Mouse (Mus musculus): ENCODE measurements at regions not wholly inside any gene's neighbourhood (a gene's known extent, or its start where the extent isn't known, plus 50 kb on each side); places are given as distances from the start of the nearest gene placed in this dataset.
"Not testable (repeated sequence)": the region's sequence is repeated elsewhere in the genome, so short reads cannot be mapped to it uniquely, and the experiment has no call there.

DNA sequence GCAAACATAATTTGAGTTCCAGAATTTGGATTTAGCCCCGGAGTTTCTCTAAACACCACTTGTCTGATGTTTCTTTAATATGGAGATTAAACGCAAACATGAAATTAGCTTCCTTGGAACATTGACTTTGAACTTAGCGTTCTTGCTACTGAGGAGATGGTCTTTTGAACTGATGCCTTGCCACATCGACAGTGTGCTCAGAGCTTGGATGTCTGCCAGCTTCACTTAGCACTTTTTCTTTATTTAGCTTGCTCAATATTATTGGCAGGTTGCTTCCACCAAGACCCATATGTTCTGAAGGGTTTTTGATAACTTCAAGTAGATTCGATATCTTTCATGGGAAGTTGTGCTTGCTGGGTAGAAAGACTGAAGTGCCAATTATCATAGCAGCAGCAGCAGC, 143.5 kb downstream of the Mterf1b start:
- H3K9me3 ChIP-seq (ENCODE audit: control insufficient read depth, low read length) = no peaks in the 10 kb centered on the region
- no peaks in the 10 kb centered on the region for H3K36me3 ChIP-seq (ENCODE audit: control insufficient read depth, insufficient read depth, low read length)
- H3K27ac ChIP-seq (ENCODE audit: low read depth, low read length) = no peak overlapping the region
- no peak overlapping the region for H3K4me2 ChIP-seq (ENCODE audit: low read length)
- H3K9ac ChIP-seq (ENCODE audit: low read depth, low read length) = no peak overlapping the region
- ATAC-seq = no peak
- 61% methylated on average over 5 of the region's 5 CpGs for WGBS
- H3K4me1 ChIP-seq (ENCODE audit: control insufficient read depth, insufficient read depth, low read depth, low read length) = no peaks in the 10 kb centered on the region
- no peak overlapping the region for H3K4me3 ChIP-seq (ENCODE audit: low read length)
- H3K27me3 ChIP-seq (replicated peaks; ENCODE audit: control insufficient read depth, insufficient read depth, low read length) = no peaks in the 10 kb centered on the region

DNA sequence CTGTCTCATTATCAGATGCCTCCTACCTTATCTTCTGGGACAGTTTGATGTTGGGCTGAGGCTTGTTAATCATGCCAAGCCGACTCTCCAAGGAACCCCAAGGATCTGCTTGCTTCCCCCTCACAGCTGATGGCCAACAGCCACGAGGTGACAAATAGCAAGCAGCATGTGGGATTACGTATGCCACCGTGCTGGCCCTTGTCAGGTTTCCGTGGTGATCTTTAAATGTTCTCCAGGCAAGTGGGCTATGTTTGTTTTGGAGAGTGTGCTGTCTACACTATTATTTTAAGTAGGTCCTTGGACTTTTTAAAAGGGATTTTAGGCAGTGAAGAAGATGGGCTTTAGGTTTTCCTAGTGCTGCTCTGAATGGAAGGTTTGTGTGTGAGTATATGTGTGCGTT, 149.8 kb downstream of the Mterf1b start:
- Histone ChIP-seq H3K36me3 (ENCODE audit: control insufficient read depth, insufficient read depth, low read length) (no peaks in the 10 kb centered on the region), H3K27ac (ENCODE audit: low read depth, low read length) (no peak overlapping the region), H3K9ac (ENCODE audit: low read depth, low read length) (no peak overlapping the region), H3K4me1 (ENCODE audit: control insufficient read depth, insufficient read depth, low read depth, low read length) (no peaks in the 10 kb centered on the region), H3K9me3 (ENCODE audit: control insufficient read depth, low read length) (no peaks in the 10 kb centered on the region), H3K27me3 (replicated peaks; ENCODE audit: control insufficient read depth, insufficient read depth, low read length) (no peaks in the 10 kb centered on the region), H3K4me3 (ENCODE audit: low read length) (no peak overlapping the region), H3K4me2 (ENCODE audit: low read length) (no peak overlapping the region)
- 28% methylated on average over 6 of the region's 6 CpGs for WGBS
- no peak for ATAC-seq

DNA sequence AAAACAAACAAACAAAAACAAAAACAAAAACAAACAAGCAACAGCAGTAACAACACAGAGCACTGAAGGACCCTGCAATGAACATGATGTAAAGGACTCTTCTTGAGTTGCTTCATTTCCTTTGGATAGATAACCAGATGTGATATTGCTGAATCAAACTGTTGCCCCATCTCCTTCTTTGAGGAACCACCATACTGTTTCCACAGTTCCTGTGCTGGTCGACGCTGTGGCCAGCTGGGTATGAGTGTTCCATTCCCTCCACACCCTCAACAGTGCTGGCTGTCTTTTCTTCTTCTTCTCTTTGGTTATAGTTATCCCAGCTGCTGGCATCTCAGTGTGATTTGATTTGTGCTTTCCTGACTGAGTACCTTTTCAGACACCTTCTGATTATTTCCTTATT, 152.3 kb downstream of the Mterf1b start:
- H3K4me1 ChIP-seq (ENCODE audit: control insufficient read depth, insufficient read depth, low read depth, low read length) = no peaks in the 10 kb centered on the region
- 88% methylated on average over 2 of the region's 2 CpGs for WGBS
- no peaks in the 10 kb centered on the region for H3K27me3 ChIP-seq (replicated peaks; ENCODE audit: control insufficient read depth, insufficient read depth, low read length)
- no peaks in the 10 kb centered on the region for H3K9me3 ChIP-seq (ENCODE audit: control insufficient read depth, low read length)
- no peak overlapping the region for H3K4me3 ChIP-seq (ENCODE audit: low read length)
- no peak overlapping the region for H3K27ac ChIP-seq (ENCODE audit: low read depth, low read length)
- no peak overlapping the region for H3K9ac ChIP-seq (ENCODE audit: low read depth, low read length)
- H3K36me3 ChIP-seq (ENCODE audit: control insufficient read depth, insufficient read depth, low read length) = no peaks in the 10 kb centered on the region
- no peak overlapping the region for H3K4me2 ChIP-seq (ENCODE audit: low read length)
- no peak for ATAC-seq

DNA sequence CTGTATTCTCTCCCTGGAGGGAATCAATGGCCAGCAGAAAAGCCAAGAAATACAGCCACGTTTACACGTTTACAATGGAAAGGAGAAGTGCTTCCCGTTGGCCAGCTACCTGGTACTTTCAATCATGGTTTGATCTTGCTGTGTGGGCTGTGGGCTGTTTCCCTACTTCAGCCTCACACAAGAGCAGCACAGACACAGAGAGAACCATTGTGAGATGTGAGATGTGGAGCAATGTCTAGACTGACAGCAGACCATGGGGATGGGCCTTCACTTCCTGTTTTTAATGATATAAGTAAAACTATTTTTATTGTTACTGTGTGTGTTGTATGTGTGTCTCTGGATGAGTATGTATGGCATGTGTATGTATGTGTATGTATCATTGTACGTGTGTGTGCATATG, 156.2 kb downstream of the Mterf1b start:
- WGBS = 82% methylated on average over 4 of the region's 4 CpGs
- no peak for ATAC-seq
- H3K4me3 ChIP-seq (ENCODE audit: low read length) = no peak overlapping the region

DNA sequence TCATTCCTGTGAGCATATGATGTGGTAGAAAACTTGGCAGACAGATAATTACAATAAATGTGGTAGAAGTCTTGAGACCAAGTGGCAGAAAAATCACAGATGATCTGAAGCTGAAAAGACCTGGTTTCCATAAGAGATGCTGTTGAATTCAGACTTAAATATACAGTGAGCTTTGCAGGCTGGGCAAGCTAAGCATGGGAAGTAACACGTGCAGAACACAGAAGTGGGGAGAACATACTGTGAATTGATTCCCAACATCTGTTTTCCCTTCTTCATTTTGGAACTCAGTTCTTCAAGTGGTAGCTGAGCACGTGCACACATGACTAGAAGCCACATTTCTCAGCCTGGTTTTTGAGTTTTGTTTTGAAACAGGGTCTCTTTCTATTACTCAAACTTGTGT, 157.8 kb downstream of the Mterf1b start:
- Histone ChIP-seq H3K9me3 (ENCODE audit: control insufficient read depth, low read length) (no peaks in the 10 kb centered on the region), H3K27ac (ENCODE audit: low read depth, low read length) (no peak overlapping the region), H3K4me3 (ENCODE audit: low read length) (no peak overlapping the region), H3K4me2 (ENCODE audit: low read length) (no peak overlapping the region), H3K4me1 (ENCODE audit: control insufficient read depth, insufficient read depth, low read depth, low read length) (no peaks in the 10 kb centered on the region), H3K27me3 (replicated peaks; ENCODE audit: control insufficient read depth, insufficient read depth, low read length) (no peaks in the 10 kb centered on the region), H3K36me3 (ENCODE audit: control insufficient read depth, insufficient read depth, low read length) (no peaks in the 10 kb centered on the region), H3K9ac (ENCODE audit: low read depth, low read length) (no peak overlapping the region)
- no peak for ATAC-seq
- WGBS = 68% methylated on average over 2 of the region's 2 CpGs

More for the DNA sequence above, 156.2 kb downstream of the Mterf1b start:
- H3K36me3 ChIP-seq (ENCODE audit: control insufficient read depth, insufficient read depth, low read length) = no peaks in the 10 kb centered on the region
- H3K9ac ChIP-seq (ENCODE audit: low read depth, low read length) = no peak overlapping the region
- H3K27ac ChIP-seq (ENCODE audit: low read depth, low read length) = no peak overlapping the region
- H3K9me3 ChIP-seq (ENCODE audit: control insufficient read depth, low read length) = no peaks in the 10 kb centered on the region
- H3K4me2 ChIP-seq (ENCODE audit: low read length) = no peak overlapping the region
- no peaks in the 10 kb centered on the region for H3K27me3 ChIP-seq (replicated peaks; ENCODE audit: control insufficient read depth, insufficient read depth, low read length)
- H3K4me1 ChIP-seq (ENCODE audit: control insufficient read depth, insufficient read depth, low read depth, low read length) = no peaks in the 10 kb centered on the region

DNA sequence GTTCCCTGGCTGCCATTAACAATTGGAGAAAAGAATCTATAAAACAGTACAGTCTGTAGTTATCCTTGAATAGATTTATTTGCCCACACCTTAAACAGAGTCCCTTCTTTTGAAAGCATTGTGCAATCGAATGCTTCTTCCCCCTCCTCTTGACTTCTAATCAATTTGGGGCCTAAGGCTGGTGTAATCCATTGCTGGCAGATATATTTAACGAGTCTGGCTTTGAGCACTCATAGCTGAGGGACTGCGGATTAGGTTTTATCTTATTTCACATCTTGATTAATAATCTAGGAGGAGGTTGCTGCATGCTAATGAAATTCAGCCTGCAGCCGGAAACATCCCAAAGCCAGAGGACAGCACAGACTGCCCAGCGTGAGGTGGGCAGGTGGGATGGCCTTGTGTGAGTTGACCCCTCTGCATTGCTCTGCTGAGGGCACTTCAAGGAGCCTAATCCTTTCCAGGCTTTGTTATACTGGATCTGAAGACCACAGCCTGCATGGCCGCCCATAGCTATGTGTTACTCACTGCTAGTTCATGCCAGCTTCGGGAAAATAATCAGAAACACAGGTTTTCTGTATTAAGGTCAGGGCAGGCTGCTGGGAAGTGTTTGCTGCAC, 163.6 kb downstream of the Mterf1b start:
- Histone ChIP-seq H3K4me2 (ENCODE audit: low read length) (no peak overlapping the region), H3K4me3 (ENCODE audit: low read length) (no peak overlapping the region), H3K27ac (ENCODE audit: low read depth, low read length) (no peak overlapping the region), H3K9me3 (ENCODE audit: control insufficient read depth, low read length) (no peaks in the 10 kb centered on the region), H3K4me1 (ENCODE audit: control insufficient read depth, insufficient read depth, low read depth, low read length) (no peaks in the 10 kb centered on the region), H3K36me3 (ENCODE audit: control insufficient read depth, insufficient read depth, low read length) (no peaks in the 10 kb centered on the region), H3K27me3 (replicated peaks; ENCODE audit: control insufficient read depth, insufficient read depth, low read length) (no peaks in the 10 kb centered on the region), H3K9ac (ENCODE audit: low read depth, low read length) (no peak overlapping the region)
- 48% methylated on average over 7 of the region's 7 CpGs for WGBS
- 0 out of 2 replicates have a peak, but pooled peaks have one; percentile 34 for ATAC-seq

DNA sequence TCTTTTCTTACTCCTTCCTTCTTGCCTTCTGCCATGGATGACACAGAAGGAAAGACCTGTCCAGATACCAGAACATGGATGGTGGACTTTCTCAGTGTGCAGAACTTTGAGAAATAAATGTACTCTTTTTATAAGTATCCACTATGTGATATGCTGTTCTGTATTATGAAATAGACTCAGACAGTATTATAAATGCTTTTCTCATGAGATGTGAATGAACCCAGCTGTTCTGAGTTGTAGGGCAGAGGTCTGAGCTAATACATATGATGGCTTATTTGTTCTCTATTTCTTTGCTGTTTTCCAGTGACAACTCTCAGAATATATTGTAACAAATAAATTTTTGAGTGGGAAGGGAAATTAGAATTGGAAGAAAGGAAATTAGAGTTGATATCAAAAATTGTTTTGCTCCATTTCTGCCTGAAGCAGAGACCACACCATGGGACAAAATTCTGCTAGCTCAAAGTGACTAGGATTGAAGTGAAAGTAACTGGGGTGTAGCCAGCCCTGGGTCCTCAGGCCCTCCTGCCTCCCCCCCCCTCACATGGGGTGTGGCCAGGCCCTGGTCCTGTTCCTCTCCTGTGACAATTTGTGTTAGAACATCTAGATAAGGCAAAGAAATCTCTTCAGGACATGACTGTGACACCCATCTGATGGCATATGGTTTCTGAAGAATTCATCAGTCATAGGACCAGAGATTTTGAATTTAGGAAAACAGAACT, 164.5 kb downstream of the Mterf1b start:
- H3K4me3 ChIP-seq (ENCODE audit: low read length); H3K9ac ChIP-seq (ENCODE audit: low read depth, low read length); H3K36me3 ChIP-seq (ENCODE audit: control insufficient read depth, insufficient read depth, low read length); H3K27me3 ChIP-seq (replicated peaks; ENCODE audit: control insufficient read depth, insufficient read depth, low read length); H3K4me1 ChIP-seq (ENCODE audit: control insufficient read depth, insufficient read depth, low read depth, low read length); H3K4me2 ChIP-seq (ENCODE audit: low read length); H3K9me3 ChIP-seq (ENCODE audit: control insufficient read depth, low read length); ATAC-seq; H3K27ac ChIP-seq (ENCODE audit: low read depth, low read length): not testable (repeated sequence)

DNA sequence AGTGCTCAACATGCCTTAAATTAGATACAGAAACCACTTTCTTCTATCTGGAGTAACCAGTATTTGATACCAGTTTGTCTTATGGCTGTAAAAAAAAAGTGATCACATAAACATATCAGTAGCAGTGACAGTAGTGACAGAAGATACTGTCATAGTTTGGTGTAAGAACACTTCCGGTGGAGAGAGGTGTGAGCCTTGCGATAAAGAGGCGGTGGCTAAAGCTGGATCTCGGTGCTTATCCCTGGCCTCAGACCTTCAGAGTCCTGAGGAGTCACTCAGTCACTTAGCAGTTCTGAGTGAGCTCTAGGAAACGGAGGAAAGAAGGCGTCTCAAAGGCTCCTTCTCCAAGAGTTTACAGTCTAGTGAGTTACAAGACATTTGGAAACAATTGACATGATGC, 169.4 kb downstream of the Mterf1b start:
- not testable (repeated sequence) for H3K4me3 ChIP-seq (ENCODE audit: low read length); H3K9ac ChIP-seq (ENCODE audit: low read depth, low read length); ATAC-seq; H3K9me3 ChIP-seq (ENCODE audit: control insufficient read depth, low read length); H3K27me3 ChIP-seq (replicated peaks; ENCODE audit: control insufficient read depth, insufficient read depth, low read length); H3K4me1 ChIP-seq (ENCODE audit: control insufficient read depth, insufficient read depth, low read depth, low read length); H3K27ac ChIP-seq (ENCODE audit: low read depth, low read length); H3K4me2 ChIP-seq (ENCODE audit: low read length); H3K36me3 ChIP-seq (ENCODE audit: control insufficient read depth, insufficient read depth, low read length)
- WGBS = 95% methylated on average over 6 of the region's 6 CpGs

DNA sequence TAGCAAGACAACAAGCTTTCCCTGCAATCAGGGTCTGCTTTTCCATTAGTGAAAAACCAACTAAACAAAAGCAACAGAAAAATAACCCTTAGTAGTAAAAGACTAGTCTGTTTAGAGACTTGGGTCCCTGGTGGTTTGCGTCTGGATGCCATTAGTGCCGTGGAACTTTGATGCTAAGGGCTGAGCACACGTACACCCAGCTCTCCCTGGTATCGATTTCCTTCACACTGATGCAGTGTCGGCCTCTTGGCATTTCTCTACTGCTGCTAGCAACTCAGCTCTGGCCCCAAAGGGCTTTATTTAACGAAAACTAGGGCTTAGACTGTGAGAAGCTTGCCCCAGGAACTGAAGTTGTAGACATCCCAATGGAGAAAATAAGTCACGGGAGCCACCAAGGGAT, 192.6 kb downstream of the Mterf1b start:
- not testable (repeated sequence) for H3K27ac ChIP-seq (ENCODE audit: low read depth, low read length); H3K4me1 ChIP-seq (ENCODE audit: control insufficient read depth, insufficient read depth, low read depth, low read length); H3K36me3 ChIP-seq (ENCODE audit: control insufficient read depth, insufficient read depth, low read length); H3K9me3 ChIP-seq (ENCODE audit: control insufficient read depth, low read length); H3K4me2 ChIP-seq (ENCODE audit: low read length); H3K9ac ChIP-seq (ENCODE audit: low read depth, low read length); H3K27me3 ChIP-seq (replicated peaks; ENCODE audit: control insufficient read depth, insufficient read depth, low read length); H3K4me3 ChIP-seq (ENCODE audit: low read length)
- 73% methylated on average over 7 of the region's 7 CpGs for WGBS
- 0 out of 2 replicates have a peak, but pooled peaks have one; percentile 24 for ATAC-seq

All from hindbrain, embryonic 16.5 days (tissue).